Comparison of ENCODE assay signal across 9 mouse cellular contexts in the genomic region with DNA sequence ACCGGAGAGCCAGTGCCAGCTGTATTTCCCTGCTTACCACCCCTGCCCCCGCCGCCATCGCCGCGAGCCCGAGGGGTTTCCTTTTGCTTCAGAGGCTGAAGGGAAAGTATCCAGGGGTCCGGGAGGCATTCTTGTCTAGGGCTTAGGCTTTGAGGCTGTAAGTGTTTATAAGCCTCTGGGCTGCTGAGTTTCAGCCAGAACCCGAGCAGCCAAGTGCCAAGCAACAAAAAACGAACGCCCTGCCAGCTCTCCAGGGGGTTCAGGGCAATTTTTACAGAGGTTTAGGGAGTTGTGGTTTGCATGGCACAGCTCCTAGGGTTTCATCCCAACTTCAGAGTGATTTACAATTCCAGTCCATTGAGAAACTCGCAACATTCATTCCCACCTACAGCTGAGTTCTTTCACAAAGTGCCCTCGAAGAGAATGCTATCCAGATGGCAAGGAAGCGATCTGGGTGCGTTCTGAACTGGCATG.
DNase-seq lines count a peak whose midpoint lies in the region; ATAC-seq and TF ChIP-seq lines count a peak whose summit lies in the region.
"Had no signal": no experiment of that assay in that cellular context is flagged by ENCODE, and none has a peak within 500 bp of the region (broad histone marks: within the 10 kb centered on the region; RNA-seq: fewer than 3 reads in every experiment).

No protein-coding gene starts in this region.

- no peak overlapping the region for H3K4me3 ChIP-seq in kidney, embryonic 14.5 days (ENCODE audit: low read length)
- H3K4me3 ChIP-seq in forebrain, embryonic 14.5 days (ENCODE audit: low read depth, low read length) = no peak overlapping the region
- peak overlapping the region; percentile 37 for H3K4me3 ChIP-seq in midbrain, embryonic 10.5 days

- H3K9ac ChIP-seq in kidney, embryonic 14.5 days (ENCODE audit: low read depth, low read length) = no peak overlapping the region
- H3K9ac ChIP-seq in forebrain, embryonic 14.5 days (ENCODE audit: low read length) = peak overlapping the region; percentile 40

- POLR2A ChIA-PET in Patski (lab: Charles Lee) = interaction anchor here (0.7 to 0.9 kb wide), 2 partner anchors 189 to 332 kb away, joined by 3 to 4 read pairs; no protein-coding TSS in a partner anchor

- H3K27ac ChIP-seq in kidney, embryonic 14.5 days (ENCODE audit: low read depth, low read length) = peak overlapping the region; percentile 67
- peak overlapping the region; percentile 93 for H3K27ac ChIP-seq in forebrain, embryonic 14.5 days (ENCODE audit: low read depth, low read length)
- peak overlapping the region; percentile 95 for H3K27ac ChIP-seq in midbrain, embryonic 10.5 days (replicated peaks)

- no peak for ATAC-seq in kidney, embryonic 14.5 days (ENCODE audit: low FRiP score, low TSS enrichment)
- peak; percentile 42 for ATAC-seq in Patski
- ATAC-seq in forebrain, embryonic 14.5 days = peak; percentile 36

- DNase-seq in kidney, adult 8-10 months = no peak
- peak; percentile 75 for DNase-seq in Patski (ENCODE audit: low read depth, low spot score)
- DNase-seq in forebrain, embryonic 14.5 days (ENCODE audit: low spot score) = peak; percentile 69
- no peak for DNase-seq in midbrain, embryonic 10.5 days (ENCODE audit: low spot score)
- DNase-seq in natural killer cell, adult 2 months (ENCODE audit: low spot score in 2 of 2) = no peak
- DNase-seq in frontal cortex, postnatal 25 days (ENCODE audit: low spot score in 2 of 2) = no peak
- no peak for DNase-seq in ovary, postnatal 36 days (ENCODE audit: low spot score)
- DNase-seq: cerebellum, postnatal 36 days had no signal

- TF ChIP-seq CTCF in Patski (IDR thresholded peaks at IDR 0.05) = no peak

- CTCF ChIA-PET in Patski (lab: Charles Lee) = interaction anchor here (0.9 to 2.1 kb wide), 2 partner anchors 22 to 37 kb away, joined by 3 to 10 read pairs; no protein-coding TSS in a partner anchor

- WGBS in kidney, embryonic 14.5 days = 14% methylated on average over 15 of the region's 15 CpGs
- 3% methylated on average over 15 of the region's 15 CpGs for WGBS in forebrain, embryonic 14.5 days
- 7% methylated on average over 15 of the region's 15 CpGs for WGBS in midbrain, embryonic 10.5 days

- H3K27me3 ChIP-seq in kidney, embryonic 14.5 days (ENCODE audit: control insufficient read depth, insufficient read depth, low read length) = no peaks in the 10 kb centered on the region
- H3K27me3 ChIP-seq in Patski = no peaks in the 10 kb centered on the region
- no peaks in the 10 kb centered on the region for H3K27me3 ChIP-seq in forebrain, embryonic 14.5 days (replicated peaks; ENCODE audit: control insufficient read depth, insufficient read depth, low read length)
- H3K27me3 ChIP-seq in midbrain, embryonic 10.5 days (ENCODE audit: low read depth, poor library complexity, severe bottlenecking) = peaks cover 24% of the 10 kb centered on the region

- H3K9me3 ChIP-seq in kidney, embryonic 14.5 days (ENCODE audit: control insufficient read depth, low read length) = no peaks in the 10 kb centered on the region
- no peaks in the 10 kb centered on the region for H3K9me3 ChIP-seq in forebrain, embryonic 14.5 days (replicated peaks; ENCODE audit: control insufficient read depth, low read length)
- no peaks in the 10 kb centered on the region for H3K9me3 ChIP-seq in midbrain, embryonic 10.5 days (replicated peaks)

- H3K4me2 ChIP-seq in kidney, embryonic 14.5 days (replicated peaks; ENCODE audit: low read depth, low read length) = no peak overlapping the region
- peak overlapping the region; percentile 28; the same call in 1 of the 2 replicates for H3K4me2 ChIP-seq in forebrain, embryonic 14.5 days (ENCODE audit: low read length)

- peaks cover 44% of the 10 kb centered on the region for H3K4me1 ChIP-seq in kidney, embryonic 14.5 days (ENCODE audit: control insufficient read depth, insufficient read depth, low read length)
- H3K4me1 ChIP-seq in forebrain, embryonic 14.5 days (ENCODE audit: control insufficient read depth, insufficient read depth, low read length) = peaks cover 35% of the 10 kb centered on the region
- H3K4me1 ChIP-seq in midbrain, embryonic 10.5 days = peaks cover 82% of the 10 kb centered on the region

- in situ Hi-C loops in Patski (cut with MboI; ENCODE audit: low pct_unique_long_range_greater_than_20kb) = loop anchor here (25.0 kb wide), 4 partner anchors 775 to 1100 kb away; partner anchors contain the start of genes Fkbp4 and Tspan9

- no peaks in the 10 kb centered on the region for H3K36me3 ChIP-seq in kidney, embryonic 14.5 days (ENCODE audit: control insufficient read depth, insufficient read depth, low read length)
- no peaks in the 10 kb centered on the region for H3K36me3 ChIP-seq in forebrain, embryonic 14.5 days (ENCODE audit: control insufficient read depth, insufficient read depth, low read length)
- H3K36me3 ChIP-seq in midbrain, embryonic 10.5 days = no peaks in the 10 kb centered on the region

Comparison
In these comparisons a context has a peak if more than half of its experiments do, and no peak if none do; other contexts are left out.
1. DNase-seq: peak in Patski (single experiment) and forebrain, embryonic 14.5 days (single experiment); none in kidney, adult 8-10 months (0 of 2), midbrain, embryonic 10.5 days (single experiment), natural killer cell, adult 2 months (0 of 2), frontal cortex, postnatal 25 days (0 of 2) and ovary, postnatal 36 days (single experiment).
2. Peak in every context shown above with its lines, with median percentiles within 50 percentile points of each other: H3K27ac ChIP-seq.